Mouse (Mus musculus): ENCODE data around the gene Rhox4d. TPM values are rescaled to one million over a fixed set of nuclear protein-coding genes. Genes with fewer than 3 reads are reported as not detected.
"Not testable (repeated sequence)": the region's sequence is repeated elsewhere in the genome, so short reads cannot be mapped to it uniquely, and the experiment has no call there.

Rhox4d gene
- not detected in 2 replicates for polyA plus RNA-seq (2015; fragmentation: Nextera tagmentation; extraction: Ambion mirVana)

DNA sequence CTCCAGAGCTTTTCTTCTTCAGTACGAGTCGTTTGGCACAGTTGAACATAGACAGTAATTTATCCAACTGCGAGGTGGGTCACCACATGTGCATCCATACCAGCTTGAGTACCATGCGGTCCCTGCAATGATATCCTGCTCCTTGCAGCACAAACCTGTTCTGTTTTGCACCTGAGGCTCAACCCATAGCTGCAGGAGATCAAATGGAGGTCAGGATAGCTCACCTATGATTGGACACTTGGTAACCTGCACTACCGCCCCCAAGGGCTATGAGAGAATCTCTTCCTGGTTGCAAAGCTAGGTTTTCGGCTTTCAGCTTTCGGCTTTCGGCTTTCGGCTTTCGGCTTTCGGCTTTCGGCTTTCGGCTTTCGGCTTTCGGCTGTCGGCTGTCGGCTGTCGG lies at the start of gene Rhox4d:
Gene Rhox4d (plus strand): TSS at position 301 of the 400 bp plus-strand sequence.
- not testable (repeated sequence) for ATAC-seq (ENCODE audit: low read depth)

DNA sequence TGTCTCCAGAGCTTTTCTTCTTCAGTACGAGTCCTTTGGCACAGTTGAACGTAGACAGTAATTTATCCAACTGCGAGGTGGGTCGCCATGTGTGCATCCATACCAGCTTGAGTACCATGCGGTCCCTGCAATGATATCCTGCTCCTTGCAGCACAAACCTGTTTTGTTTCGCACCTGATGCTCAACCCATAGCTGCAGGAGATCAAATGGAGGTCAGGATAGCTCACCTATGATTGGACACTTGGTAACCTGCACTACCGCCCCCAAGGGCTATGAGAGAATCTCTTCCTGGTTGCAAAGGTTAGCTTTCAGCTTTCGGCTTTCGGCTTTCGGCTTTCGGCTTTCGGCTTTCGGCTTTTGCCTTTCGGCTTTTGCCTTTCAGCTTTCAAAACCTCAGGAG lies 34.1 kb upstream of the Rhox4d start, which contains the start of gene Rhox4c:
Gene Rhox4c (plus strand): TSS at position 301 of the 400 bp plus-strand sequence.
- not testable (repeated sequence) for H3K4me1 ChIP-seq (replicated peaks); H3K36me3 ChIP-seq; H3K27ac ChIP-seq; ATAC-seq (ENCODE audit: low read depth); H3K9me3 ChIP-seq (replicated peaks); H3K4me3 ChIP-seq (replicated peaks); H3K27me3 ChIP-seq; DNase-seq; H3K4me2 ChIP-seq; H3K9ac ChIP-seq
- WGBS (ENCODE audit: insufficient replicate concordance), result 77% methylated on average over 14 of the region's 14 CpGs

More for the DNA sequence above, at the start of gene Rhox4d:
- H3K9me3 ChIP-seq (replicated peaks); H3K27ac ChIP-seq; H3K9ac ChIP-seq; H3K27me3 ChIP-seq; DNase-seq; H3K4me1 ChIP-seq (replicated peaks); H3K4me2 ChIP-seq; H3K4me3 ChIP-seq (replicated peaks); H3K36me3 ChIP-seq: not testable (repeated sequence)
- WGBS (ENCODE audit: insufficient replicate concordance), result 84% methylated on average over 17 of the region's 18 CpGs

DNA sequence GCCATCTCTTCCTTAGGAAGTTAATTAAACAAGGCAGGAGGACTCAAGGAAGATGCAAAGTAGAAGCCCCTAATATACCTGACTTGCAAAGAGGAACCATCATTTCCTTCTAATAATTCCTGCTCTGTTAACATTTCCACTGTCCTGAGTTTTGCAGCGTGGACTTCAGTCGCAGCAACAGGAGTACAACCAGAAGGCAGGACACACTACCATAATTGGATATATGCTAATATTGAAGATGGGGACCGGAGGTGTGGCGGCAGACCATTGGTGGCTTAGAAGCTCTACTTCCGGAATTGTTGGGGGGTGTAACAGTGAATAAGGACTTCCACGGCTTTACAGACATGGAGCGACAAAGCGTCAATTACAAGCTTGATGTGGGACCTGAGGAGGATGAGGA lies 16.0 kb downstream of the Rhox4d start, which contains the start of gene Rhox2e:
Gene Rhox2e (plus strand): TSS at position 301 of the 400 bp plus-strand sequence.
- not testable (repeated sequence) for DNase-seq; H3K9me3 ChIP-seq (replicated peaks); ATAC-seq (ENCODE audit: low read depth); H3K9ac ChIP-seq; H3K27ac ChIP-seq; H3K27me3 ChIP-seq; H3K36me3 ChIP-seq; H3K4me2 ChIP-seq; H3K4me3 ChIP-seq (replicated peaks); H3K4me1 ChIP-seq (replicated peaks)
- WGBS (ENCODE audit: insufficient replicate concordance), result 76% methylated on average over 2 of the region's 8 CpGs

DNA sequence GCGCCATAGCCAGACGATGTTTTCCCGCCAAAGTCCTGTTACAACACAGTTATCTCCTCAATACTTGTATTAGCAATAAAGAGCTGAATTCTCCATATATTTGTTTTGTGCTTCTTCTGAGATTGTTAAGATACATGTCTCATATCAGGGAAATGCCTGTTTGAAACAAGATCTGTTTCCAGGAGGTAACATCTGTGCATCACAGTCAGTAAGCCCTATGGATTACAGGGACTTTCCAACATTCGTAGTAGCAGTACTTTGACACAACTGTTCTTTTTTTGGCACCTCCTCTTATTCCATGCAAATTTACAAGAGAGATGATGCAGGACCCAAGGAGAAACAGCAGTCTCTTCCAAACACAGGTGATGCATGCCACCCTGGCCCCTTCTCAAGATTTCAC lies 27.6 kb downstream of the Rhox4d start, which contains the start of gene Rhox3e:
Gene Rhox3e (plus strand): TSS at position 301 of the 400 bp plus-strand sequence.
- not testable (repeated sequence) for ATAC-seq (ENCODE audit: low read depth); DNase-seq; H3K27me3 ChIP-seq; H3K4me2 ChIP-seq; H3K4me1 ChIP-seq (replicated peaks); H3K9ac ChIP-seq; H3K27ac ChIP-seq; H3K4me3 ChIP-seq (replicated peaks); H3K36me3 ChIP-seq; H3K9me3 ChIP-seq (replicated peaks)
- no CpG with 5 or more reads among the region's 4 CpGs for WGBS (ENCODE audit: insufficient replicate concordance)

DNA sequence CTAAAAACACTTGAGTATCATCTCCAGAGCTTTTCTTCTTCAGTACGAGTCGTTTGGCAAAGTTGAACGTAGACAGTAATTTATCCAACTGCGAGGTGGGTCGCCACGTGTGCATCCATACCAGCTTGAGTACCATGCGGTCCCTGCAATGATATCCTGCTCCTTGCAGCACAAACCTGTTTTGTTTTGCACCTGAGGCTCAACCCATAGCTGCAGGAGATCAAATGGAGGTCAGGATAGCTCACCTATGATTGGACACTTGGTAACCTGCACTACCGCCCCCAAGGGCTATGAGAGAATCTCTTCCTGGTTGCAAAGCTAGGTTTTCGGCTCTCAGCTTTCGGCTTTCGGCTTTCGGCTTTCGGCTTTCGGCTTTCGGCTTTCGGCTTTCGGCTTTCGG lies 43.0 kb downstream of the Rhox4d start, which contains the start of gene Rhox4e:
Gene Rhox4e (plus strand): TSS at position 301 of the 400 bp plus-strand sequence.
- not testable (repeated sequence) for H3K9ac ChIP-seq; DNase-seq; H3K9me3 ChIP-seq (replicated peaks); H3K4me1 ChIP-seq (replicated peaks); H3K27ac ChIP-seq; H3K4me2 ChIP-seq; H3K27me3 ChIP-seq; ATAC-seq (ENCODE audit: low read depth); H3K4me3 ChIP-seq (replicated peaks); H3K36me3 ChIP-seq
- 83% methylated on average over 9 of the region's 18 CpGs for WGBS (ENCODE audit: insufficient replicate concordance)

Other genes starting within 250 kb of the Rhox4d start
- not detected in 2 replicates for gene Rhox4a, start 249.0 kb upstream of the Rhox4d start, polyA plus RNA-seq (2015; fragmentation: Nextera tagmentation; extraction: Ambion mirVana)
- gene Rhox3a2, start 134.3 kb upstream of the Rhox4d start, polyA plus RNA-seq (2015; fragmentation: Nextera tagmentation; extraction: Ambion mirVana), result not detected in 2 replicates
- gene Rhox4a2, start 123.5 kb upstream of the Rhox4d start, polyA plus RNA-seq (2015; fragmentation: Nextera tagmentation; extraction: Ambion mirVana), result not detected in 2 replicates
- gene Rhox2b, start 102.3 kb upstream of the Rhox4d start, polyA plus RNA-seq (2015; fragmentation: Nextera tagmentation; extraction: Ambion mirVana), result not detected in 2 replicates
- not detected in 2 replicates for gene Rhox4b, start 81.9 kb upstream of the Rhox4d start, polyA plus RNA-seq (2015; fragmentation: Nextera tagmentation; extraction: Ambion mirVana)
- not detected in 2 replicates for gene Rhox2c, start 60.7 kb upstream of the Rhox4d start, polyA plus RNA-seq (2015; fragmentation: Nextera tagmentation; extraction: Ambion mirVana)
- gene Rhox3c, start 55.8 kb upstream of the Rhox4d start, polyA plus RNA-seq (2015; fragmentation: Nextera tagmentation; extraction: Ambion mirVana), result not detected in 2 replicates
- not detected in 2 replicates for gene Rhox4c, start 34.0 kb upstream of the Rhox4d start, polyA plus RNA-seq (2015; fragmentation: Nextera tagmentation; extraction: Ambion mirVana)
- gene Rhox2d, start 20.9 kb upstream of the Rhox4d start, polyA plus RNA-seq (2015; fragmentation: Nextera tagmentation; extraction: Ambion mirVana), result not detected in 2 replicates
- gene Rhox2e, start 16.1 kb downstream of the Rhox4d start, polyA plus RNA-seq (2015; fragmentation: Nextera tagmentation; extraction: Ambion mirVana), result not detected in 2 replicates
- not detected in 2 replicates for gene Rhox3e, start 27.7 kb downstream of the Rhox4d start, polyA plus RNA-seq (2015; fragmentation: Nextera tagmentation; extraction: Ambion mirVana)
- not detected in 2 replicates for gene Rhox4e, start 43.1 kb downstream of the Rhox4d start, polyA plus RNA-seq (2015; fragmentation: Nextera tagmentation; extraction: Ambion mirVana)
- not detected in 2 replicates for gene Rhox2f, start 57.0 kb downstream of the Rhox4d start, polyA plus RNA-seq (2015; fragmentation: Nextera tagmentation; extraction: Ambion mirVana)
- not detected in 2 replicates for gene Rhox3f, start 66.6 kb downstream of the Rhox4d start, polyA plus RNA-seq (2015; fragmentation: Nextera tagmentation; extraction: Ambion mirVana)
- not detected in 2 replicates for gene Rhox4f, start 93.3 kb downstream of the Rhox4d start, polyA plus RNA-seq (2015; fragmentation: Nextera tagmentation; extraction: Ambion mirVana)
- gene Rhox3g, start 114.3 kb downstream of the Rhox4d start, polyA plus RNA-seq (2015; fragmentation: Nextera tagmentation; extraction: Ambion mirVana), result not detected in 2 replicates
- gene Rhox2g, start 129.1 kb downstream of the Rhox4d start, polyA plus RNA-seq (2015; fragmentation: Nextera tagmentation; extraction: Ambion mirVana), result not detected in 2 replicates
- not detected in 2 replicates for gene Rhox4g, start 137.0 kb downstream of the Rhox4d start, polyA plus RNA-seq (2015; fragmentation: Nextera tagmentation; extraction: Ambion mirVana)
- not detected in 2 replicates for gene Rhox3h, start 154.4 kb downstream of the Rhox4d start, polyA plus RNA-seq (2015; fragmentation: Nextera tagmentation; extraction: Ambion mirVana)
- not detected in 2 replicates for gene Rhox2h, start 158.9 kb downstream of the Rhox4d start, polyA plus RNA-seq (2015; fragmentation: Nextera tagmentation; extraction: Ambion mirVana)